Mouse (Mus musculus): ENCODE measurements around the gene Samd9l. TPM values are rescaled to one million over a fixed set of nuclear protein-coding genes. Genes with fewer than 3 reads are reported as not detected.

The Samd9l gene
- 266 TPM for polyA plus RNA-seq (2015; fragmentation: Illumina TruSeq; extraction: RNeasy Lipid Tissue Mini Kit (QIAGEN cat#74804); ENCODE audit: insufficient read depth, low replicate concordance)

DNA sequence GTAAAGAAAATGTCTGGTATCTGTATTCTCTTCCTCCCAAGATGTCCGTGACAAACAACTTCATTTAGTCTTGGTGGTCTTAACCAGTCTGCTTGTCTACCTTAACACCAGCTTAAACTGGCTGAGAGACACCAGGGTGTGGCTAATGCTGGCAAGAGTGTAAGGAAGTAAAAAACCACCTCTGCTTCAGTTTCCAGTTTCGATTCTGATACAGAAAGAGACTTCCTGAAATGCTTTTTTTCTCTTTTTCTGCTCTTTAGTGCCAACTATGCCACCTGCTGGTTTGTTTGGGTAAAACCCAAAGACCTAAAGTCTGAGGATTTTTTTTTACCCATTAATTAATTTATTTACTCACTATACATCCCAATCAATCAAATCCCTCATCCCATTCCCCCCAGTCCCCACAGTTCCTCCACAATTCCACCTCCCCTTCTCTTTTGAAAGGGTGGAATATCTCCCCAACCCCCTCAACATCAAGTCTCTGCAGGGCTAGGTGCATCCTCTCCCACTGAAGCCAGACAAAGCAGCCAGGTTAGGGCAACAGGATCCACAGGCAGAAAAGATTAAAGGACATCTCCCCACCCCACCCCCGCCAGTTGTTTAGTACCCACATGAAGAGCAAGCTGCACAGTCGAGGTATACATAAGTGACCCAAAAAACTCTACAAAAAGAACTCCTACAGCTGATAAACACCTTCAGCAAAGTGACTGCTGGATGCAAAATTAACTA, at the start of gene Samd9l:
Samd9l (minus strand) TSS at position 233 of the 729 bp plus-strand sequence.

Other genes with a start within 250 kb of the Samd9l start
- 17.0 TPM for gene Hepacam2, start 98.7 kb upstream of the Samd9l start, polyA plus RNA-seq (2015; fragmentation: Illumina TruSeq; extraction: RNeasy Lipid Tissue Mini Kit (QIAGEN cat#74804); ENCODE audit: insufficient read depth, low replicate concordance)
- 32.4 TPM for gene Vps50, start 98.8 kb upstream of the Samd9l start, polyA plus RNA-seq (2015; fragmentation: Illumina TruSeq; extraction: RNeasy Lipid Tissue Mini Kit (QIAGEN cat#74804); ENCODE audit: insufficient read depth, low replicate concordance)

Data from spleen, adult 10 weeks (tissue).